Mouse (Mus musculus) urinary bladder, postnatal 36 days (tissue): Measurements from ENCODE around the gene Plekha8.
A peak's percentile ranks its signal among the peaks of the same experiment; 100 is the strongest.

Source experiments
- DNase-seq, 2 experiments: peaks; one replicate each; pipeline ENCODE4 v3.0.0; 2022; ENCODE audit warnings: low spot score in 2 of 2, mixed read lengths in 1 of 2

Plekha8 gene

DNA sequence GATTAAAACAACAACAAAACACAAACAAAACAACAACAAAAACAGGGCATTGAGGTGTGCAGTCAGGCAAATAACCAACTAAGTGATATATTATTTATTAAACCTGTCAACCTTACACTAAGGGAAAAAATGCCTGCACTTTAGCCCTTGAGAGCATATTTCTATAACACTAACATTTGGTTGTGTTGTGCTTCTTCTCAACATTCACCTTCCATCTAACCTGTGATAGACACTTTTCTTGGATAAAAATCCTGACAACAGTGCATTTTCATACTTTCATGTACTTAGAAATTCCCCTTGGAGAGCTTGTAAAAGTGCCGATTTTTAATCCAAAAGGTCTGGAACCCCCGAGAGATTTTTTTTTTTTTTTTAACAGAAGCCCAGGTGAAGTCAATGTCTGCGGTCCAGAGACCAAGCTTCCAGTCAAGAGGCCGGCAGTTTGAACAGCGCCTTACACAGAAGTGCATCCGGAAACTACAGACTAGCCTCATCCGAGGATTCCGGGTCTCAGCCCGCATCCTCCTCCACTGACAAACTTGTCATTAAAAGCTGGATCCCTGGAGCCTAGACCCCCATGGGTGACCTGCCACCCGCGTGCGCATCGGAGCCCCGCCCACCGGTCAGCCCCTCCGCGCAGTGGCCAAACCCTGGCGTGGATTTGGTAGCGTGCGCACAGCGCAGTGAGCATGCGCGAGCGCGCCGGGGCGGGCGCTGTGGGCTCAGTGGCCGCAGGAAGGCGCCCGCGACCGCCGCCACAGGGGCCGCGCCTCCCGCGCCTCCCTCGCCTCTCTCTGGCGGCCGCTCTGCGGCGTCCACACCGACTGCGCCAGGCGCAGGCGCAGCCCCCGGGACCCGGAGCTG lies at the start of gene Plekha8:
TSS of gene Plekha8 (plus strand) at position 643 of the 861 bp plus-strand sequence.
- peak; percentile 85 to 91 for DNase-seq

DNA sequence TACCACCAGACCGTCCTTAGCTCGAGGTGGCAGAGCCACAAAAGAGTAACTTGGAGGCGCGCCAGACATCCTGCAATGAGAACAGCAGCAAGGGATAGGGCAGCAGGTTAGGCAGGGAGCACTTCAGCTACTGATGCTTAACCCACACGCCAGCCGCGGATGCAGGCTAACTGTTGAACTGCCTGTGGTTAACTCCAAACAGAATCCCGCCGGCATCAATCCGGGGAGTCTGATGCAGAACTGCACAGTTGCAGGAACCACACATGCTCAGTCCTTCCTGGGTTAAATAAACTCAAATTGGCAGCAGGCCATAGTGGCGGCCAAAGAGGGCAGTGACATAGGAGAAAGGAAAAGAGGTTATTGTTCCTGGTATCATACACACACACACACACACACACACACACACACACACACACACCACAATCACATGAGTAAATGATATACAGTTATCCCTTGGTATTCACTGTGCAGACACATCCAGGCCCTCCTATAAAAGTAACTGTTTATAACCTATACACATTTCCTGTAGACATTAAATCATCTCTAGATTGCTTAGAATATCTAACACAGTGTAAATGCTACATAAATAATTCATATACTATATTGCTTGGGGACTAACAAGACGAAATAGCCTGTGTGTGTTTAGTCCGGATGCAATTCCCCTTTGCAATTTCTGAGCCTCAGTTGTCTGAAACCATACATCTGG lies 46.4 kb upstream of the Plekha8 start:
- DNase-seq: no peak

DNA sequence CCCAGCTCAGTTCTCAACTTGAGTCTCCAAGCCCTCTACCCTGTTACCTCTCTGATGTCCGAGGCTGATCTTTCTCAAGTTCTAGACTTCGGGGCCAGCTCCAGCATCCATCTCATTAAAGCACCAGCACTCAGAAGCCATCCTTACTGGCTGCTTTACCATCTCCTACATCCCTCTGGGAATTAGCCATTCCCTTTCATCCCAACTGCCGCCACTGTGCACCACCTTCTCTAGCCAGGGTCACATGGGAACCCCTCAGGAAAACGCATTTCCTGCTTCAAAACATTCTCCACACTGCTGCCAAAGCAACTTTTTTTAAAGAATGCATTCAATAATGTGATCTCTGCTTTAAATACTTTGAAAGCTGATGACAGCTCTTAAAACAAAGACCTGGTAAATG lies 45.6 kb upstream of the Plekha8 start:
- DNase-seq: no peak

DNA sequence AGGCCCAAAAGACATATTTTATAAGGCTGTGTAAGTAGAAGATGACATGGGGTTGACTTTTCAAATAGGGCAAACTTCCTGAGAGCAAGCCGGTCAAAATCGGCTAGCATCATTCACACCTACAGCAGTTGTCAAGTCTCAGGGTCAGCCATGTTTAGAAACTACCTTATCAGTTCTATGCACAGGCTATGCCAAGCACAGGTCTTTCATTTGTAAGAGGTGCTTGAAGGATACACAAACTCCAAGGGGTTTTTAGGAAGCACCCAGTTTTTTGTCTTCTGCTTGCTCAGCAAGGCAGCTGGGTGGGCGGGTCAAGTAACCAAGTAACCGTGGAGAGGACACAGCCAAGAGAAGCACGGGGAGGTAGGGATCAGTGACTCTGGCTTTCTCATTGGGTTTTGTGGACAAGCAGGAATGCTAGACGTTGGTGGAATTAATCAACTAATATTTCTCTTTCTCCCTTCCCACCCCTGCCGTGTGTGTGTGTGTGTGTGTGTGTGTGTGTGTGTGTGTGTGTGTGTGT lies 44.0 kb upstream of the Plekha8 start:
- no peak for DNase-seq

DNA sequence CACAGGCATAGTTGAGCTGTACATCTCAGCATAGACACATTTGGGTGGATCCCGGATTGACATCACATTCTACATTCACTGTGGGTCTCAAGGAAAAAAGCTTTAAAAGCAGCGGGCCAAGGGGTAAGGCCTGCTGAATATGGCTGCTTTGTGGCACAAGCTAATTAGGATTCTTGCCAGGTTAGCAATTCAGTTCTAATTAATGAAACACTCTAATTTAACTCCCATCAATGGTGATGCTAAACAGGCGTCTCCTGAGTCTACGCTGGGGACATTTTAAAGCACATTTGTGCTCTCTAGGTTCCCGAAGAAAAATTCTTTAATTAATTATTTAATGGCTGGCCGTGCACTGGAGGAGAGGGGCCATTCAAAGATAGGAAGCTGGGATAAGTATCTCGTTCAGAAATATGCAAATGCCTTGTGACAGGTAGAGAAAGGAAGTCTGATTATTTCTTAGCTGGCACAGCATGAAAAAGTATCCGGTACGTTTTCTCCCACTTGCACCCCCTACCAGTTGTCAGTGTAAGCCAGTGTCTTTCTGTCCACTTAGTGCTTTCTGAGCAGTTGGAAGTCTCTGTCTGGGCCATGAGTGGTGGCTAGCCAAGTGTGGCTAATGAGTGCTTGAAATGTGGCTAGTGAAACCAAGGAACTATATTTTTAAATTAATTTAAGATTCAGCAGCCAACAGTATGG lies 42.0 kb upstream of the Plekha8 start:
- DNase-seq: no peak

DNA sequence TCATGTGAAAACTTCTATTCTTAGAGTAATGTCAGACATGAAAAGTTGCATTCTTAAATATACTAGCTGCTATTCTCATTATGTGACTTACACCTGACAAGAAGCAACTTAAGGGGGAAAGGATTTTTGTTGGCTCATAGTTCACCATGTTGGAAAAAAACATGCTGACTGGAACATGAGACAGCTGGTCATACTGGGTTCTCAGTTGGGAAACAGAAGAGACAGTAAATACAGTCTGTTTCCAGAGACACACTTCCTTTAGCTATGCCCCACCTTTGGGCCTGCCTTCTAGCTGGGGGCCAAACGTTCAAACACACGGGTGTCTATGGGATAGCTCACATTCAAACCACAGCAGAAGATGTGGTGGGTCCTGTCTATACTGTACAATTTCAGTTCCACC lies 41.3 kb upstream of the Plekha8 start:
- no peak for DNase-seq

DNA sequence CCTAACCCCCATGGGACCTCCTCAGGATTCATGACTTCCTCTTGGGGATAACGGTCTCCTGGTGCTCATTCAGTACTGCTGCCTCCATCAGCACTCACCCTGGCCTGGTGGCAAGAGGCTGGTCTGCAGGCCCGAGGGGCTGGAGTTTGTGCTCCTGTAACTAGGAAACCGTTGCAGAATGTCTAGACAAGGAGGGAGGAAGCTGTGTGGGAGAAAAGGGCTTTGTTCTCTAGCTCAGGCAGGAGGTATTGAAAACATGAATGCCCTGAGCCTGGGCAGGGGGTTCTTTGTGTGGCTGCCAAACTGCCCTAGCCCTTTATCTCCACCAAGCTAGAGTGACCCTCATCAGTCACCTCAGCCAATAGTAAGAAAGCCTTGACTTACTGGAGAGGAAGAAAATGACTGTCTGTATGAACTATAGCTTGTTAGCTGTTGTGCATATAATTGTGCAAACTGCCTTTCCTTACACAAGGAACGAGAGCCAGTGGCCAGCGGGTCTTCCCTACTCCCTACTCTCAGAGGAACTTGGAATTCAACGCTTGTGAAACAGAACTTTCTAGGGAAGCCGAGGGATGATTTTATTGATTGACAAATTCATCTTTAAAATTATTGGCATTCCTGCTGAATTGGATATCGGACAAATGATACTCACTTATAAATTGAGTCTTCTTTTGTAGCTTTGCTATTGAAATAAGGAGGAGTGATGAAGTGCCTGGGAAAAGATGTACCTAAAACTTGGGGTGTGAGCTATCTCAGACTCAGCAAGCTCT lies 40.4 kb upstream of the Plekha8 start:
- DNase-seq: no peak

DNA sequence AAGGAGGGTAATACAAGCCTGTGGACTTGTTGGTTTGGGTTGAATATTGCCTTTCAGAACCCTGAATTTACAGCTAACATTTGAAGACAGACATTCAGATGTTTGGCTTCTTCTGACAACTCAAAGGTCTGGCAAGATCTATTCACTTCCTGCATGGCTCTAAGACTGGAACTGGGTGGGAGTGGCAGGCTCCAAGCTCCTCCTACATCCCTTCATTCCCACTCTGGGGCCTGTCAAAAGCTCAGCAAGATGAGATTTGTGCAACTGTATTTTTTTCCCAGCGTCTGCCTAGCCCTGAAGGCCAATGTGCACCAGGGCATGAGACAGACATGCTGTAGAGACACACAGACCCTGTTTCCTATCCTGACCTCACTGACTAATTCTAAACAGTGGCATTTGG lies 39.1 kb upstream of the Plekha8 start:
- DNase-seq: no peak

DNA sequence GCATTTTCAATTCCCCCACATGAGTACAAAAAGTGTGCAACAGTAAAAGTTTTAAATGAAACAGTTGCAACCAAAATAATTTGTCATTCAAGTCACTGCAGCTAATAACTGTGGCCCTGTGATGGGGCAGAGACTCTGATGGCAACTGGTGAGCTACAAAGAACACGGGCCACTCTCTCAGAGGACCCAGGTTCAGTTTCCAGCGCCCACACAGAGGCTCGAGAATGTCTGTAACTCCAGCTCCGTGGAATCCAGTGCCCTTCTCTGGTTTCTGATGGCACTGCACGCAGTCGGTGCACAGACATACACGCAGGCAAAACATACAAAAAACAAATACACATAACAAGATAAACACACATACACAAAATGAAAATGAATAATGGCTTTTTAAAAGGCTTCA lies 37.2 kb upstream of the Plekha8 start:
- no peak for DNase-seq

DNA sequence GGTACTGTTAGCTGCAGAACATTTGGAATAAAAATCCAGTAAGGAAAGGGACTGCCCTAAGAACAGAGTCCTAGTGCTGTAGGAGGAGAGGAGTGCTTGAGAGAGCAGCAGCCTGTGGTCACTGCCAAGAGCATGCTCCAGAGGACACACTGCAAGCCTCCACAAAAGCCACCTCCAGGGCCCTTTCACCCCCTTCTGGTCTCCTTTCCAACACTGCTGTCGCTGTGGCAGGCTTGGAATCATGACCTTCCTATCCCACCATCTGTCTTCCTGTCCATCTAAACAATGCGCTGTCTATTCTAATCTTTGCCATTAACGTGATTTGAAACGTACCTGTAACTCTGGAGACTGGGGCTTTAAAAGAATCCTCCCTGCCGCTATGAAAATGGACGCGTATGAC lies 36.4 kb upstream of the Plekha8 start:
- DNase-seq: no peak

DNA sequence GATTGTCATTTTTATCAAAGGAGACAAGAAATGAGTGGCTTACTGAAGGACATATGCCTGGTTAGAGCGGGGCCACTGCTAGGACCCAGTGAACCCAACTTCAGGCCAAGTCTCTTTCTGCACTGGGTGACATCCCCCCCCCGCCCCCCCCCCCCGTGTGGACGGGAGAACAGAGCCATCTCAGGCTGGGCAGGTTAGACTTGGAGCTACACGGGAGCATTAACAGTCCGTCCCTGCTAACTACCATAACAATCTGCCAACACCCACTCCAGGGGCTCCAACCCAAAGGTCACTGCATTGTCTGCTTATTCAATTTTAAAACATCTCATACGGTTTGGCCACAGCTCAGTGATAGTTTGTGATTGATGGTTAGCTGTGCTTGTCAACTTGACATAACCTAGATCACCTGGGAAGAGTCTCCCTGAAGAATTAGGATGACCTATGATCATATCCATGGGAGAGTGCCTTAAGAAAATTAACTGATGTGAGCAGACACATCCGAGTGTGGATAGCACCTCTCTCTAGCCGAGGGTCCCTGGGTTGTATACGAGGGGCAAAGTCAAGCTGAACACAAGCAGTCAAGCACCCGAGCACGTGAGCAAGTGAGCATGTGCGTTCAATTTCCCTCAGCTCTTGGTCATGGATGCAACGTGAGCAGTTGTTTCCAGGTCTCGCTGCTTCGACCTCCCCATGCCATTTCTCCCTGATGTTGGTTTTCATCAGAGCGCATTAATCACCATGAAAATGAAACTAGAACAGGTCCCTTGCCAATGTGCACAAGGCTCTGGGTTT lies 32.7 kb upstream of the Plekha8 start:
- DNase-seq: no peak

DNA sequence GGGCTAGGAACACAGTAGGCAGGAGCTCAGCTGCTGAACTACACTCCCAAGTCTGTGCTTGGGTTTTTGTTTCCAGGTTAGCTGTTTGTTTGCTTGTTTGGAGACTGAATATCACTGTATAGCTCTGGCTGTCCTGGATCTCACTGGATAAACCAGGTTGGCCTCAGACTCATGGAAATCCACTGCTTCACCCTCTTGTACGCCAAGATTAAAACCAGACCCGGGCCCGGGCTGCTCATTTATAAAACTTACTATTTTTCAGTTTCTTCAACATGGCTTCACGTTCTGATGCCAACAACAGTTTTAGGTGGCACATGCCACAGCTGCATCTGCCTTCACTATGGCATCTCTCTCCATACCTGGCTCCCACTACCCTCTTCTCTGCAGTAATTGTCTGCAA lies 31.4 kb upstream of the Plekha8 start:
- DNase-seq: no peak

DNA sequence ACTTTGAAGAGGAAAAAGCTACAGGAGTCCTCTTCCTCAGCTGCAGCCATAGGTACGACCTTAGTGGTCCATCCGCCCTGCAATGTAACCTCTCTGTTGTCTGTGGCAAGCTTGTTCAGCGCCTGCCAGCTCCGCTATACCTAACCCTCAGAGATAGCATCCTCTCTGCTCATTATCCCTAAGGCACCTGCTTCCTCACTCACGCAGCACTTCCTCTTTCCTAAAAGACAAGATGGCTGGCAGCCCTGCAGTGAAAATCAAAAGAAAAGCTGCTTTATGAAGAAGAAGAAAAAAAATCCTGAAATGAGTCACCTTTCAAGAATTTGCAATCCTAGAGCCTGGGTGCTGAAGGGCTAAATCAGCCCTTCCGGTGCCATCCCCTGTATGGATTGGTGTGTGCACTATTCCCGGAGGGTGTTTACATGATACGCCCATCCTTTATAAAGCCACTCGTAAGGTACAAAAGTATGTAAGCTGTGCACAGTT lies 30.4 kb upstream of the Plekha8 start:
- DNase-seq: no peak

DNA sequence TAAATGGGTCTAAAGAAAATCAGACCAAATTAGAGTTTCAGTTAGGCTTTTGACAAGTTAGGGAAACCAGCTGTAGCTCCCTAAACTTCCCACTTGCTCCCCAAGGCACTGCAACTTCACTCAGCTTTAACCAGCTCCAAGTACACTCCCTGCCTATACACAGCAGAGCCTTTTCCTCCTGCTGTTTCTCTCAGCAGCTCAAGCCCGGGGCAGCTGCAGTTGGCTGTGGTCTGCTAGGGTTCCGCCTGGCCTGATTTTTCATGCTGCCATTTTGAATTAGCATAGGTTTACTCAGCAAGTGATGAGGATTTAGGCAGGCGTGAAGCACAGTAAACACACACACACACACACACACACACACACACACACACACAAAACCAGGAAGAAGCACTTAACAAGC lies 29.9 kb upstream of the Plekha8 start:
- no peak for DNase-seq

DNA sequence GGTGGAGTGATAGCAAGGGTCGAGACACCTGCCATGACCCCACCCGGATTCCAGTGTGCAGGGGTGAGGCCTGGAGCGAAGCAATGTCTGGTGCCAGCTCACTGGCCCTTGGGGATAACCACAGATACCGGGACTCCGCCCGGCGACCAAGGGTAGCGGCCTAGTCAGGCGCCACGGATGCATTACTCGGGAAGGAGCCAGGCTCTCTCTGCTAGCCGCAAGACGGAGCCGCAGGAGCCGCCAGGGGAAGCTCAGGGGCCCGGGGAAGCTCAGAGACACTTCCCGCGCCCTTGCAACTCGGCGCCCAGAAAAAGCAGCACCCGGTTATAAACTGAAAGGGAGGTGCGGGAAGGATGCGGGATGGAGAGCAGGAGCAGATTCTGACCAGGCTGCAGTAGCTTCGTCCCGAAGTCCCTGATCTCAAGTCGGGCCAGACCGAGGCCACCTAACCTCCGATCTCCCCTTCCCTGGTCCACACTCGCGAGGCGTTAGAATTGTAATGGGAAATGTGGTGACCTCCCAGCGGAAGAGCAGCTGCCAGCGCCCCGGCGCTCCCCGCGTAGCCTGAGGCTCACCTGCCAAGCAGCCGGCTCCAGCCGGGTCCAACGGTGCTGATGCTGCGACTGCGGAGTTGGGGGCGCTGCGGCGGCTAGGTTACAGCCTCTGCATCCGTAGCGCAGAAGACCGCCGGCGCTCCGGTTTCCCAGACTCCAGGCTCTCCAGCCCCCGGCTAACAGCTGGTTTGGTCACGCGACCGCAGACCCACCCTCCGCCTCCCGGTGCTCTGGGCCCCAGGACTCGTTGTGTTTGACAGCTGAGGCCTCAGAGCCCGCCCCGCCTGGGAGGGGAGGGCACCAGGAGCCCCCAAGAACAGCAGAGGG lies 29.0 kb upstream of the Plekha8 start, which contains the start of gene Scrn1:
TSS of gene Scrn1 (minus strand) at position 825 of the 881 bp plus-strand sequence.
- DNase-seq: peak; percentile 37 to 55

DNA sequence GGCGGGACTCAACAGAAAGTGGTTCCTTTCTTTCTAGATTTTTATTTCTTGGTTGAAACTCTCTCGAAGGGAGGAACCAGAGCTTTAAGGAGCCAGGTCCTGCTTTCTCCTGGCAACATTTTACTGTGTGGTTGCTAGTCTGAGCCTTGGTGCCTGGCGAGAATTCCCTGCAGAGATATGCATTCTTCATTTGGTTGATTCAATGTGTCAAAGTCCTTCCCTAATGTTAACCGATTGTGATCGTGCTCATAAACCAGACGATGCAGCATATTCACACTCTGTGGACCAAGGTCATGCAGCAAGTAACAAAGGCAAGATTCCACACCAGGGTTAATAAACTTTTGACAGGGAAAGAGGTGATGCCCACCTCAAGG lies 28.4 kb upstream of the Plekha8 start:
- DNase-seq: no peak

DNA sequence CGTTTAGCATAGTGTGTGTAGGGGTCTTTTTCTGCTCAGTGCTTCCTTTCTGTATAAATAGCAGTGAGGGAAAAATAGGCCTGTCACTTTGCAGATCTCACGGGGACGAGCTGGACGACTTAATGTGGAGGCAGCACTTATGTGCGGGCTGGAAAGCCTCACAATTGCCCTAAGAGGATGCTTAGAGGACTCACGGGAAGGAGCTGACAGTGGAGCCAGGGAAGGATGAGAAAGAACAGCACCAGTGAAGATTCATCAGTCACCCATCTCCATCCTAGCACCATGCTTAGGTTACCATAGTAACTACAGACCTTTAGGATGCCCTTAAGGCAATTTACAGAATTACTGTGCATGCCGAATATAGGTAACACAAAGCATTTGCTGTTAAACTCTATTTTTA lies 25.1 kb upstream of the Plekha8 start:
- DNase-seq: no peak

DNA sequence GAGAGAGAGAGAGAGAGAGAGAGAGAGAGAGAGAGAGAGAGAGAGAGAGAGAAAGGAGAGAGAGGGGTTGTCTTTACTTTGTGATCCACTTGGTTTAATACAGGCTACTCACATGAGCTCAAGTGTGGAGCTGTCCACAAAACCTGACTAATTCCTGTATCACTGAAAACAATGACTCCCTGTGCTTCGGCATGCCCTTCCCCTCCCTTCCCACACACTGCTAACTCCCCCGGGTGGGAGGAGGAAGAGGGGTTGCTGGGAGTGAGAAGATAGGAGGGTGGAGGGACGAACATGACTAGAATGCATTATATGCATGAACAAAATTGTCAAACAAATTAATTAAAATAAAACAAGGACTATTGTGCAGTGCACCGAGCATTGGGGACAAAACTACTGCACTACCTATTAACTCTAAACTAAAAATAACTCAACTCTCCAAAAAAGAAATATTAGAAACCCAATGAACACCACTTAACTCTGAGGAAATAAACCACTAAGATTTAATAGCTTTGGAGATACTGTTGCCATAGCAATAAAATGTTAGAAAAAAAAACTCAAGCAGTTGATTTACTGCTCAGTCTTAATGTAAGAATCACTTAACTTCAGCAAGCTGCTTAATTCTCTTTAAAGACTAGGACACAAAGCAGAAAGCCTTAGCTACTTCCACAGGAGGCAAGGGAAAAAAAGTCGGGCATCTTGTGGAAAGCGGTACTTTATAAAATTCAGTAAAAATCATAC lies 21.5 kb upstream of the Plekha8 start:
- DNase-seq: peak in 1 of 2 experiments; percentile 15

DNA sequence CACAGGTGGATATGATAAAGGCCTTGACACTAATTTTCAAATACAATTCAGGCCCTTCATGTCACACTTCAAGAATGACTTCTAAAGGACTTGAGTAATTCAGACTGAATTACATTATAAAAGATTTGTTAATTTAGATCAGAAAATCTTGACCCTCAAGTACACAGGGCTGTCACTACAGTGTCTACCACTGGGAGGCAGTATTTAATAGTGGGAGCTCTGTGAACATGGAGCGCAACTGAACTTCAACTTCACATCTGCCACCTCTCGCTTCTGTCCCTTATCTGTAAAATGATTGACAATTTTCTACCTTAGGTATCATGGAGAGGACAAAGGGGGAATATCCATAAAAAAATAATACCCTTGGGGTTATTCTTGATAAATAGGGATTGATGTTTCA lies 8.7 kb upstream of the Plekha8 start:
- DNase-seq: peak in 1 of 2 experiments; percentile 28
